Mouse (Mus musculus): ENCODE measurements around the gene Cpne4.

DNA sequence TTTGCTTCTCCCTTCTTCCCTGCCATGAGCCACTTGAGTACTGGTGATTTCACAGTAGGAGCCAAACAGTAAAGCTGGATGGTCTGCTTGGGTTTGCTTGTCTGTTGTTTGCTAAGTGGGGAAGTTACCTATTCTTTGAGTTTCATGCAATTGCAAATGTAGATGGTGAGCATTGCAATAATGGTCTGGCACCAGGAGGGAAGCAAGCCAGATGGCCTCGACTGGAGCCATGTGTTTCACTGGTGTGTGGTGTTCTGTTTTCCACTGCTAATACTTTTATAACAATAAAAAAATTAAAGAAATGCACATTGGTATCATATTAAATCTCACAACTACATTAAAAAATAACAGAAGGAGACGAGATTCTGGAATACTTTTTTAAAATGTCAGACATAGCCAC, 502.6 kb downstream of the Cpne4 start:
- TF ChIP-seq SIN3A (IDR thresholded peaks at IDR 0.05; ENCODE audit: low read length): no peak
- no peak for TF ChIP-seq ZKSCAN1 (IDR thresholded peaks at IDR 0.05; ENCODE audit: borderline replicate concordance, low read depth, low read length)
- TF ChIP-seq MYC (IDR thresholded peaks at IDR 0.05; ENCODE audit: low read depth, low read length): no peak
- TF ChIP-seq CTCF (conservative IDR thresholded peaks at IDR 0.05 in 1 of 2, IDR thresholded peaks at IDR 0.05 in 1 of 2; ENCODE audit: low read depth in 2 of 2, low read length in 2 of 2): no peak
- no peak for TF ChIP-seq POLR2A (IDR thresholded peaks at IDR 0.05; ENCODE audit: low read depth, low read length)
- no peak for TF ChIP-seq POLR2AphosphoS2 (IDR thresholded peaks at IDR 0.05; ENCODE audit: low read depth, low read length)
- no peak for TF ChIP-seq ZMIZ1 (IDR thresholded peaks at IDR 0.05; ENCODE audit: low read depth, low read length)
- TF ChIP-seq UBTF (IDR thresholded peaks at IDR 0.05; ENCODE audit: low read depth, low read length): no peak
